8 mouse cellular contexts compared by ENCODE assay signal in the genomic region with DNA sequence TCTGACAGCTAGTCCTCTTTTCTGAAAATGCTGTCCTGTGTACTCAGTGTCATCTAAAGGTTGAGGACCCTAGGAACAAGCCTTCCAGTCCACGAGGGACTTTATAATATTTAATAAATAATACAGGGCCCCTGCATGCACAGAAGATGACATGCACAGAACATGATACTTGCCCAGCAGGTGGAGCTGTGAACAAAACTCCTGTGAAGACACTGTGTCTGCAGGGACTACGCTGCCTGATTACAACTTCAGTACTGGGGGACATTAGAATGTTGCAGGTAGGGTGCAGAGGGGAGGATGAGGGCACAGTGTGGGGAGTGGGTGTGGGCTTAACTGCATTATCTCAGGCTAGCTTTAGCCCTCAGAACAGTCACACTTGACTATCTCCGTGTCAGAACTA. TPM values are rescaled to one million over a fixed set of nuclear protein-coding genes. Genes with fewer than 3 reads are reported as not detected.
DNase-seq lines count a peak whose midpoint lies in the region; ATAC-seq and TF ChIP-seq lines count a peak whose summit lies in the region.

No protein-coding gene starts in this region.

- H3K36me3 ChIP-seq in intestine, postnatal 0 days (ENCODE audit: control insufficient read depth, insufficient read depth), result no peaks in the 10 kb centered on the region
- no peaks in the 10 kb centered on the region for H3K36me3 ChIP-seq in midbrain, embryonic 10.5 days

- H3K4me2 ChIP-seq in intestine, postnatal 0 days (replicated peaks; ENCODE audit: low read depth), result no peak overlapping the region

- H3K9me3 ChIP-seq in intestine, postnatal 0 days (ENCODE audit: control insufficient read depth), result no peaks in the 10 kb centered on the region
- H3K9me3 ChIP-seq in midbrain, embryonic 10.5 days (replicated peaks), result no peaks in the 10 kb centered on the region

- H3K27ac ChIP-seq in intestine, postnatal 0 days (ENCODE audit: low read depth, low read length), result no peak overlapping the region
- no peak overlapping the region for H3K27ac ChIP-seq in midbrain, embryonic 10.5 days (replicated peaks)

- intact Hi-C loops in left cerebral cortex, postnatal 10 days (cut with DNase I), result no loop called here

- peak; percentile 94 for ATAC-seq in frontal cortex, adult (ENCODE audit: low TSS enrichment)
- no peak for ATAC-seq in intestine, postnatal 0 days

- H3K27me3 ChIP-seq in intestine, postnatal 0 days (replicated peaks; ENCODE audit: control insufficient read depth, insufficient read depth, low read length), result no peaks in the 10 kb centered on the region
- no peaks in the 10 kb centered on the region for H3K27me3 ChIP-seq in midbrain, embryonic 10.5 days (ENCODE audit: low read depth, poor library complexity, severe bottlenecking)

- WGBS in intestine, postnatal 0 days, result 39% methylated on average over 3 of the region's 3 CpGs
- 53% methylated on average over 3 of the region's 3 CpGs for WGBS in midbrain, embryonic 10.5 days

- H3K4me1 ChIP-seq in intestine, postnatal 0 days (replicated peaks; ENCODE audit: control insufficient read depth, insufficient read depth, low read length), result no peaks in the 10 kb centered on the region
- peaks cover 8% of the 10 kb centered on the region for H3K4me1 ChIP-seq in midbrain, embryonic 10.5 days

- peak; percentile 55 for DNase-seq in gastrocnemius, adult 18-20 months (ENCODE audit: low spot score)
- DNase-seq in gastrocnemius, postnatal 25 days, result no peak
- DNase-seq in cerebellum, adult 11-12 months, result peak; percentile 7
- peak; percentile 9 to 51 for DNase-seq in left cerebral cortex, postnatal 10 days (ENCODE audit: extremely low spot score in 1 of 2, low spot score in 2 of 2)
- DNase-seq in midbrain, embryonic 10.5 days (ENCODE audit: low spot score), result peak; percentile 45
- peak; percentile 60 for DNase-seq in right cerebral cortex, postnatal 4 days

- peak; percentile 77 for TF ChIP-seq CTCF in intestine, postnatal 0 days (IDR thresholded peaks at IDR 0.05; ENCODE audit: low read depth)

- no peak overlapping the region for H3K9ac ChIP-seq in intestine, postnatal 0 days (ENCODE audit: low read depth, low read length)

- H3K4me3 ChIP-seq in intestine, postnatal 0 days (ENCODE audit: low read depth, low read length), result no peak overlapping the region
- H3K4me3 ChIP-seq in midbrain, embryonic 10.5 days, result no peak overlapping the region

RNA-seq across cellular contexts. Expression of a gene that starts 28.4 kb away (rescaled TPM):
- 1 to 10 TPM; 2.0 to 5.3 TPM for total RNA-seq in gastrocnemius, adult 18-20 months (2021)
- total RNA-seq in gastrocnemius, postnatal 25 days (2021), result 1 to 10 TPM; 2.9 to 3.3 TPM
- 0.95 TPM in 2 replicates for polyA plus RNA-seq in intestine, postnatal 0 days (2015; fragmentation: Nextera tagmentation; extraction: Ambion mirVana)
- total RNA-seq in left cerebral cortex, postnatal 10 days (2021), result under 1 TPM in 1 of 2 experiments, not detected in 1; 0.41 TPM
- polyA plus RNA-seq in midbrain, embryonic 10.5 days (2016; fragmentation: Nextera tagmentation; extraction: Ambion mirVana), result 0.05 and 0.67 TPM in 2 replicates
